Mouse (Mus musculus) embryonic facial prominence, embryonic 12.5 days (tissue): ENCODE data around the gene Ireb2. TPM values are rescaled to one million over a fixed set of nuclear protein-coding genes. Genes with fewer than 3 reads are reported as not detected.

Experiments used
- ATAC-seq: fragments of 200-750 bp; cut with Nextera tagmentation; 2 replicates; pipeline ENCODE4 v1.8.0; 2017; ENCODE audit not compliant: insufficient number of reproducible peaks, insufficient read depth, low FRiP score, low TSS enrichment
- H3K27ac ChIP-seq: fragments of 300-500 bp; sonication (generic); 2 replicates; pipeline ENCODE4 v1.5.1; 2016; ENCODE audit warnings: mild to moderate bottlenecking
- H3K27me3 ChIP-seq: fragments of 300-500 bp; sonication (generic); 2 replicates; pipeline ENCODE4 v1.6.1; 2016; ENCODE audit warnings: mild to moderate bottlenecking, moderate library complexity
- H3K36me3 ChIP-seq: fragments of 300-500 bp; sonication (generic); 2 replicates; pipeline ENCODE4 v1.6.1; 2016; ENCODE audit warnings: mild to moderate bottlenecking
- H3K4me1 ChIP-seq: fragments of 300-500 bp; sonication (generic); 2 replicates; pipeline ENCODE4 v1.6.1; 2016
- H3K4me2 ChIP-seq: fragments of 300-500 bp; sonication (generic); replicated peaks from 2 replicates; pipeline ENCODE4 v1.6.1; 2016; ENCODE audit warnings: mild to moderate bottlenecking, moderate library complexity
- H3K4me3 ChIP-seq: fragments of 300-500 bp; sonication (generic); 2 replicates; pipeline ENCODE4 v1.5.1; 2016; ENCODE audit warnings: mild to moderate bottlenecking
- H3K9ac ChIP-seq: fragments of 300-500 bp; sonication (generic); 2 replicates; pipeline ENCODE4 v1.6.1; 2016; ENCODE audit warnings: mild to moderate bottlenecking, moderate library complexity
- H3K9me3 ChIP-seq: fragments of 300-500 bp; sonication (generic); 2 replicates; pipeline ENCODE4 v1.6.1; 2016; ENCODE audit warnings: mild to moderate bottlenecking, moderate library complexity
- WGBS: fragments of 180-500 bp; shearing (Covaris S2); methylation state at CpG from one replicate; pipeline ENCODE4 v1.1.7; 2016; 5-methylcytosine and 5-hydroxymethylcytosine counted together
- polyA plus RNA-seq: library from polyadenylated mRNA; unstranded; fragments of >200 nt; fragmentation: Nextera tagmentation; extraction: Ambion mirVana; gene quantifications from 2 replicates; pipeline ENCODE4 v1.2.1, GENCODE M21; 2016

Ireb2 gene
- polyA plus RNA-seq, 1 experiment from 2014 or later: 50.7 TPM

DNA sequence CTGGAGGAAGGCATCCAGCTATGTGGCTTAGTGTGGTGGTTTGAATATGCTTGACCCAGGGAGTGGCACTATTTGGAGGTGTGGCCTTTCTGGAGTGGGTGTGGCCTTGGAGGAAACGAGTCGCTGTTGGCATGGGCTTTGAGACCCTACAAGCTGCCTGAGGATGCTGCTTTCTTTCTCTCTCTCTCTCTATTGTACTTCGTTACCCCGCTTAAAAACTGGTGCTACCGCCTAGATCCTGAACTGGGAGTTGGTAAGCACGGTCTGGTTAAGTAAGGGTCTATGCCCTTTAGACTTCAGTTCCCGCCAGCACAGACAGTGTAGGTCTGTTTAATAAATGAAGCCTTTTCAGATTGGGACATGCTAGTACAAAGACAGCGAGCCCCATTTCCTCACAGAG, 52.8 kb downstream of the Ireb2 start:
- Histone ChIP-seq H3K4me3 (peak overlapping the region; percentile 74), H3K36me3 (peaks cover 5% of the 10 kb centered on the region; the same call in 1 of the 2 replicates), H3K27me3 (no peaks in the 10 kb centered on the region), H3K4me2 (peak overlapping the region; percentile 83), H3K27ac (no peak overlapping the region), H3K4me1 (peaks cover 10% of the 10 kb centered on the region; the same call in 1 of the 2 replicates), H3K9me3 (no peaks in the 10 kb centered on the region), H3K9ac (0 out of 2 replicates have a peak overlapping the region, but pooled peaks have one; percentile 10)
- no peak for ATAC-seq
- 75% methylated on average over 8 of the region's 8 CpGs for WGBS

DNA sequence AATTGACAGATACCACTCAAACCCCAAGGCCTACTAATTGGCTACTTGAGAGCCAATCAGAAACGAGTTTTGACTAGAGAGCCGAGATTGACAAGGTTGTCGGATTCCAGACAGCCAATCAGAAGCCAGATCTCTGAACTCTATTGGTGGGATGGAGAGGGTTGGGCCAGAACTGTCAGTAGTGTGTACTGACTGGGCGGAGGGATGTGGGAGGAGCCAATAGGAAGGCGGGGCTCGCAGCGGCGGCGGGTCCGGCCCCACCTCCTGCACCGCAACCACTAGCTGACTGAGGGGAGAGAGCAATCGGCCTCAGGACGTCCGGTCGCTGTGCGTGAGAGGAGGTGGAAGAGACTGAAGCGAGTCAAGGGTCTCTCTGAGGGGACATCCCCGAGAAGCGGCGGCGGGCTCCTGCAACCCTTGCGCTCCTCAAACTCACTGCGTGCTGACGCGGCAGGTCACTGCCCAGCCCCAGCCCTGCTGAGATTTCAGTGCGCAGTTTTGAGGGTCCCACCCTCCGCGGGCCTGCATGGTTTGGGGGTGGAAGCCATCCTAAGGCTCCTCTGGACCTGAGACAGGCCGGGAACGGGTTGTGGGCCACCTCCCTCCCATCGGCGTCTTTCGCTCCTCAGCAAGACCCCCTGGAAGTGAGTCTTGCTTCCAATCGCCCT, 53.6 kb downstream of the Ireb2 start, which contains the start of gene Hykk:
TSS of gene Hykk (plus strand) at position 274 of the 668 bp plus-strand sequence.
- H3K9ac ChIP-seq: peak within 1 kb of the TSS; percentile 74
- H3K4me3 ChIP-seq: peak within 1 kb of the TSS; percentile 74
- H3K4me1 ChIP-seq: peaks cover 10% of the 10 kb centered on the region; the same call in 1 of the 2 replicates
- no peaks in the 10 kb centered on the region for H3K9me3 ChIP-seq
- WGBS: under 1% methylated on average over 34 of the region's 34 CpGs
- no peaks in the 10 kb centered on the region for H3K27me3 ChIP-seq
- peaks cover under 1% of the 10 kb centered on the region; the same call in 1 of the 2 replicates for H3K36me3 ChIP-seq
- peak within 1 kb of the TSS; percentile 76 for H3K27ac ChIP-seq
- peak; percentile 98 for ATAC-seq
- H3K4me2 ChIP-seq: peak within 1 kb of the TSS; percentile 83

DNA sequence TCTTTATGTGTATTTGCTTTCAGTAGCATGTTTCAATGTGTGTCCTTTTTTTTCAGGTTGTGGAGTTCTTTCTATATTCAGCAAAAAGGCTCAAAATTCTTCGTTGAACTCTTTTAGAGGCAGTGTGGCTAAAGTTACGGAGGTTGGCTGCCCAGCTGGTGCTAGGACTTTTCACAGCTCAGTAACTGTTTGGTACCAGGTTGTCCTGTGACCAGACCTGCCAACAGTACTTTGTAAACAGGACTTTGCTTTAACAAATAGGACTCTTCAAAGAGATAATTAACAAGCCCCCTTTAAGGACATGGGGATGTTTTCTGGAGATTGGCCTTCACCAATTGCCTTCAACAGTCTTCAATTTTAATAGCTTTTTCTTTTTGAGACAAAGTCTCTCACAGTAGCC, 54.6 kb downstream of the Ireb2 start:
- H3K9me3 ChIP-seq: peaks cover 4% of the 10 kb centered on the region; the same call in 1 of the 2 replicates
- no peak overlapping the region for H3K27ac ChIP-seq
- no peak for ATAC-seq
- peaks cover 9% of the 10 kb centered on the region; the same call in 1 of the 2 replicates for H3K36me3 ChIP-seq
- H3K27me3 ChIP-seq: no peaks in the 10 kb centered on the region
- peaks cover 10% of the 10 kb centered on the region; the same call in 1 of the 2 replicates for H3K4me1 ChIP-seq
- peak overlapping the region; percentile 83 for H3K4me2 ChIP-seq
- 73% methylated on average over 2 of the region's 2 CpGs for WGBS
- H3K9ac ChIP-seq: no peak overlapping the region
- no peak overlapping the region for H3K4me3 ChIP-seq

DNA sequence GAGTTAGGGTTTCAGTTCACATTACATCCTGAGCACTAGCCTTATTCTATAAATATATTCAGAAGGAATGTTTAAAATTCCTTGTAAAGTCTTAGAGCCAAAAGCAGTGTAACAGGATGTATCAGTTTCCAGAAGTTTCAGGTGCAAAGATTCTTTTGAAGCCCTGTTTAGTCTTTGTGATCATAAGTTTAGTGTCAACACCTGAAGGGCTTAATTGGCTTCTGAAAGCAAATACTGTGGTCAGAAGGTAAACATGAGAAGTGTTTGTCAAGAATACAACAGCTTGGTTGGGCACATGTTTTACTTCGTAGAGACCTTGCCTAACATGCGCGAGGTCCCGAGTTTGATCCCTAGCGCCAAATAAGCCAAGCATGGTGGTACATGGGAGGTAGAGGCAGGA, 55.2 kb downstream of the Ireb2 start:
- no peaks in the 10 kb centered on the region for H3K27me3 ChIP-seq
- no peak overlapping the region for H3K27ac ChIP-seq
- no peak overlapping the region for H3K4me3 ChIP-seq
- ATAC-seq: no peak
- peaks cover 9% of the 10 kb centered on the region; the same call in 1 of the 2 replicates for H3K36me3 ChIP-seq
- WGBS: 93% methylated on average over 5 of the region's 5 CpGs
- peaks cover 10% of the 10 kb centered on the region; the same call in 1 of the 2 replicates for H3K4me1 ChIP-seq
- no peak overlapping the region for H3K4me2 ChIP-seq
- peaks cover 4% of the 10 kb centered on the region; the same call in 1 of the 2 replicates for H3K9me3 ChIP-seq
- H3K9ac ChIP-seq: no peak overlapping the region

DNA sequence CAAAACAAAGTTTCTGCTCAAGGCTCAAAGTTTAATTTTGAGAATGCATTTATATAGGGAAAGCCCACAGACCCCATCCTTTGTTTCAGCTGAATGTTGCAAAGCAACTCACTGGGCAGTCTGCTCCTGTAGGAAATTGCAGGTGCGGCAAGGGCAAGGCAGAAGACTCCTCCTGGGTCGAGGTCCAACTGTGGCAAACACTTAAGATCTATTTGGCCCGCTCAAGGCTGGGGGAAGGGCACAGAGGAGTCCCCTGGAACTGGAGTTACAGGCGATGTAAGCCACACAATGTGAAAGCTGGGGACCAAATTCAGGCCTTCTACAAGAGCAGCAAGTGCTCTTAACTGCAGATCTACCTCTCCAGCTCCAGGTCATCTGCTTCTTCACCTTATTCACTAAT, 56.4 kb downstream of the Ireb2 start:
- H3K9me3 ChIP-seq: peaks cover 4% of the 10 kb centered on the region; the same call in 1 of the 2 replicates
- H3K4me2 ChIP-seq: no peak overlapping the region
- H3K9ac ChIP-seq: no peak overlapping the region
- peaks cover 9% of the 10 kb centered on the region; the same call in 1 of the 2 replicates for H3K36me3 ChIP-seq
- no peak overlapping the region for H3K4me3 ChIP-seq
- peaks cover 10% of the 10 kb centered on the region; the same call in 1 of the 2 replicates for H3K4me1 ChIP-seq
- ATAC-seq: no peak
- no peak overlapping the region for H3K27ac ChIP-seq
- H3K27me3 ChIP-seq: no peaks in the 10 kb centered on the region
- WGBS: 58% methylated on average over 4 of the region's 4 CpGs

DNA sequence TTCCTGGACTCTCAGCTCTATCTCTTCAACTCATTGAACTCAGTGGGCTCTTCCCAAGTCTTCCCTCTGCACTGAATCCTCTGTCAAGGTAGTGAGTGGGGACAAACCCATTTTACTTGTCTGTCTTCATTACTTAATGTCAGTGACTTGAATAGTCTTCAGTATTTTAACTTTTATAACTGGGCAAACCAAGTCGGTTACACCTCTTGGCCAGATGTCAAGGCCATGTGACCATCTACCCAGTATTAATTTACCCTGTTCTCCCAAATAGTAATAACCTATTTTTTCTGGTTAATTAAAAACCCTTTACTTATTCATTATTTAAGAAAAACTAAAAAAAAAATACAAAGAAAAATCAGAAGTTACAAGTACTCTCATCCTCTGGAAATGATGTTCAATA, 67.2 kb downstream of the Ireb2 start:
- no peaks in the 10 kb centered on the region for H3K9me3 ChIP-seq
- H3K4me2 ChIP-seq: no peak overlapping the region
- no peak overlapping the region for H3K4me3 ChIP-seq
- no peaks in the 10 kb centered on the region for H3K36me3 ChIP-seq
- H3K27me3 ChIP-seq: no peaks in the 10 kb centered on the region
- no peak overlapping the region for H3K27ac ChIP-seq
- no peak for ATAC-seq
- H3K9ac ChIP-seq: no peak overlapping the region
- no peaks in the 10 kb centered on the region for H3K4me1 ChIP-seq
- 73% methylated on average over 1 of the region's 1 CpGs for WGBS

DNA sequence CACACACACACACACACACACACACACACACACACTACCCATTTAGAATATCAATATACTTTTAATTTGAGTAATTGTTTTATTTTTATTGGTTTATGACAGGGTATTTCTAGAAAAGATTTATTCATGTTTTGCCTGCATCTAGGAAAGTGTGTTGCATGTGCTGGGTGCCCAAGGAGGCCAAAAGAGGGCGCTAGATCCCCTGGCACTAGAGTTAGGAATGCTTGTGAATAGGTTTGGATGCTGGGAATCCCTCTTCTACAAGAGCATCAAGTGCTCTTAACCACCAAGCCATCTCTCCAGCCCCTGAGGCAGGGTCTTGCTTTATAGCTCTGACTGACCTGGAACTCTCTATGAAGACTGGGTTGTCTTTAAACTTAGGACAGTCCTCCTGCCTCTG, 68.2 kb downstream of the Ireb2 start:
- H3K36me3 ChIP-seq: no peaks in the 10 kb centered on the region
- no peaks in the 10 kb centered on the region for H3K4me1 ChIP-seq
- no peak overlapping the region for H3K4me3 ChIP-seq
- no peak overlapping the region for H3K9ac ChIP-seq
- H3K9me3 ChIP-seq: no peaks in the 10 kb centered on the region
- no peak for ATAC-seq
- 5% methylated on average over 1 of the region's 1 CpGs for WGBS
- no peak overlapping the region for H3K27ac ChIP-seq
- H3K27me3 ChIP-seq: no peaks in the 10 kb centered on the region
- H3K4me2 ChIP-seq: no peak overlapping the region

DNA sequence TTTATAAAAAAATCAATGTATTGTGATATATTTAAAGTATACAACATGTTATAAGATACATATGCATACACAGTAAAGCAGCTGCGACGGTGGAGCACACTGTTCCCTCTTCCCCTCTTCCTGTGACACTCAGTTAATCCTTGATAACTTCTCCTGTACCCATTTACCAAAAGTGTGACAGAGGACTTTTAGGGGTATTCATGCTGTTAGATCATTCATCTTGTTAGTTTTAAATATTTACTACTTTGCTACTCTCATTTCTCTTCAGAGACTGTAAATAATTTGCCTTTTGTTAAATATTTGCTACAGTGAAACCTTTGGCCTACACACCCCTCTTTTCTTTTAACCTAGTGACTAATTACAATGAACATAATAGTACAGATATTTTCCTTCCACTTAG, 68.8 kb downstream of the Ireb2 start:
- H3K36me3 ChIP-seq: no peaks in the 10 kb centered on the region
- no peaks in the 10 kb centered on the region for H3K9me3 ChIP-seq
- no peaks in the 10 kb centered on the region for H3K27me3 ChIP-seq
- H3K4me3 ChIP-seq: no peak overlapping the region
- H3K4me1 ChIP-seq: no peaks in the 10 kb centered on the region
- ATAC-seq: no peak
- H3K4me2 ChIP-seq: no peak overlapping the region
- H3K27ac ChIP-seq: no peak overlapping the region
- WGBS: 70% methylated on average over 2 of the region's 2 CpGs
- no peak overlapping the region for H3K9ac ChIP-seq

DNA sequence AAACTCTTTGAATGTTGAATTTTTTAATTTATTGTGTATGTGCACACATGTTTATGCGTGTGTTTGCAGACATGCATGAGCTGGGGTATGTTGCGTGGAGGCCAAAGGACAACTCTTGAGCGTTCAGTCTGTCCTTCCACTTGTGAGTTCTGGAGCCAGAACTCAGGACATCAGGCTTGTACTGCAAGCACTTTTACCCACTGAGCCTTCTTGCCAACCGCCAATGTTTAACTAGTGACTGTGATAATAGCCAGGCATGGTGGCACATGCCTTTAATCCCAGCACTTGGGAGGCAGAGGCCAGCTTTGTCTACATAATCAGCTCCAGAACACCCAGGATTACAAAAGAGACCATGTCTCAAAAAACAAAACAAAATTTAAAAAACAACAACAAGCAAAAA, 78.5 kb downstream of the Ireb2 start:
- ATAC-seq: no peak
- Histone ChIP-seq H3K9me3 (no peaks in the 10 kb centered on the region), H3K36me3 (no peaks in the 10 kb centered on the region; the same call in 1 of the 2 replicates), H3K27me3 (no peaks in the 10 kb centered on the region), H3K9ac (no peak overlapping the region), H3K27ac (no peak overlapping the region), H3K4me3 (no peak overlapping the region), H3K4me2 (no peak overlapping the region), H3K4me1 (no peaks in the 10 kb centered on the region)
- 91% methylated on average over 4 of the region's 4 CpGs for WGBS

DNA sequence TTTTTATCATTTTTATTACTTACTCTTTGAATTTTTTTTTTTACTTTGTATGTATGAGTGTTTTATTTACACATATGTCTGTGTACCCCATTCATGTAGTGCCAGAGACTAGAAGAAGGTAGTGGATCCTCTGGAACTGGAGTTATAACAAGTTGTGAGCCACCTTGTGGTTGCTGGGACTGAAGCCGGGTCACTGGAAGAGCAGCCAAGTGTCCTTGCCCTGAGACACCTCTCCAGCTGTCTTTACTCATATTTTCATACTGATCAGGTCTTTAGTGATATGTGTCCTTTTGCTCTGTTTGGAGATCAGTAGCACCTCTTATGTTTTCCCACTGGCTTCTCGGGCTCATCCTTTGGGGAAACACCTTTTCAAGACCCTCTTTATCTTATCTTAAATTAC, 80.9 kb downstream of the Ireb2 start:
- Histone ChIP-seq H3K27ac (no peak overlapping the region), H3K4me3 (no peak overlapping the region), H3K9ac (no peak overlapping the region), H3K36me3 (no peaks in the 10 kb centered on the region), H3K27me3 (no peaks in the 10 kb centered on the region), H3K4me2 (no peak overlapping the region), H3K9me3 (no peaks in the 10 kb centered on the region), H3K4me1 (no peaks in the 10 kb centered on the region)
- WGBS: 89% methylated on average over 2 of the region's 2 CpGs
- no peak for ATAC-seq

DNA sequence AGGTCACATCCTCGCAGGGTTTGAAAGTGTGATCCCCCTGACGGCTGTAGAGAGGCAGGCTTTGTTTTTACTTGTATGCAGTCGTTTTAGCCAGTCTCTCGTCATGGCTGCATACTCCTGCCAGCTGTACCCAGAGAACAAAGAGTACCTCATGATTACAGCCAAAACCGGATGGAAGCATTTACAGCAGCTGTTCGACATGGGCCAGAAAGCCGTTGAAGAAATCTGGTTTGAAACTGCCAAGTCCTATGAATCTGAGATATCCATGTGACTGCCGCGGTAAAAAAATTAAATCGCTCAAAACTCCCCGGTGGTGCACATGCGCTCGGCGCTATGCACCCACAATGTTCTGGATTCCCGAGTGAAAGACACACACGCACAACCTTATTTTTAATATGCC, 82.7 kb downstream of the Ireb2 start:
- ATAC-seq: no peak
- no peak overlapping the region for H3K27ac ChIP-seq
- no peak overlapping the region for H3K4me2 ChIP-seq
- H3K36me3 ChIP-seq: no peaks in the 10 kb centered on the region
- H3K4me3 ChIP-seq: no peak overlapping the region
- no peak overlapping the region for H3K9ac ChIP-seq
- H3K27me3 ChIP-seq: no peaks in the 10 kb centered on the region
- 60% methylated on average over 16 of the region's 16 CpGs for WGBS
- no peaks in the 10 kb centered on the region for H3K9me3 ChIP-seq
- H3K4me1 ChIP-seq: no peaks in the 10 kb centered on the region; the same call in 1 of the 2 replicates

DNA sequence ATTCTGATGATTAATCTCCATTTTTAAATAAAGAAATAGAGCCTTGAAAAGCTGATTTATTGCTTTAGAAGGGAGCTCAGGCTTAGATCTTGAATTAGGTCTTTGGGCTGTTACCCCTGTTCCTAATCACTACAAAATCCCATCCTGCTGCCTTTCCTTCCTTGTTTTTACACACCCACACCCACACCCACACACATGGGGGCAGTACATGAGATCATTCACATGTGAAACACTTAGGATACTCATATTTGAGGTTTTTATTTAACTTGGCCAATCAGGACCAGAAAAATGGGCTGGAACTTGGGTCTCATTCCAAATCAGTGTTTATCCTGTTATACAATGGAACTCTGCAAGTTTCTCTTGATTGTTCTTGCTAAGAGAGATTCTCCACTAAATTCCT, 85.9 kb downstream of the Ireb2 start:
- Histone ChIP-seq H3K9me3 (no peaks in the 10 kb centered on the region), H3K4me2 (no peak overlapping the region), H3K36me3 (peaks cover 21% of the 10 kb centered on the region), H3K4me3 (no peak overlapping the region), H3K27ac (no peak overlapping the region), H3K4me1 (peaks cover 12% of the 10 kb centered on the region), H3K27me3 (no peaks in the 10 kb centered on the region), H3K9ac (no peak overlapping the region)
- ATAC-seq: no peak
